Mouse (Mus musculus): ENCODE measurements around the gene Fbxo9.
"Not testable (repeated sequence)": the region's sequence is repeated elsewhere in the genome, so short reads cannot be mapped to it uniquely, and the experiment has no call there.

GRCm38 (mm10) chr9:78073291-78073690, 35.6 kb downstream of the Fbxo9 start:
- not testable (repeated sequence) for TF ChIP-seq POLR2A (IDR thresholded peaks at IDR 0.05; ENCODE audit: insufficient read length, low read depth); SRF (IDR thresholded peaks at IDR 0.05; ENCODE audit: control insufficient read depth, insufficient read length, low read depth); MYOD1 (IDR thresholded peaks at IDR 0.05; ENCODE audit: control insufficient read depth in 1 of 3, insufficient read length in 2 of 3, low read depth in 2 of 3); TCF12 (IDR thresholded peaks at IDR 0.05; ENCODE audit: insufficient read depth, poor library complexity, severe bottlenecking); MAX (IDR thresholded peaks at IDR 0.05; ENCODE audit: low read depth); USF1 (IDR thresholded peaks at IDR 0.05; ENCODE audit: low read depth); CEBPB (IDR thresholded peaks at IDR 0.05; ENCODE audit: insufficient read depth, poor library complexity, severe bottlenecking); POLR2AphosphoS2 (IDR thresholded peaks at IDR 0.05; ENCODE audit: insufficient read length, low read depth); E2F4 (IDR thresholded peaks at IDR 0.05; ENCODE audit: insufficient read depth); MYOG (IDR thresholded peaks at IDR 0.05; ENCODE audit: control insufficient read depth in 1 of 3, insufficient read depth in 1 of 3, insufficient read length in 2 of 3, low read depth in 2 of 3); TCF3 (IDR thresholded peaks at IDR 0.05; ENCODE audit: insufficient read length, low read depth)
